Mouse (Mus musculus) intestine, embryonic 16.5 days (tissue): ENCODE data around the gene Gm28035. TPM values are rescaled to one million over a fixed set of nuclear protein-coding genes. Genes with fewer than 3 reads are reported as not detected.

ENCODE experiments used
- ATAC-seq: fragments of 200-750 bp; cut with Nextera tagmentation; 2 replicates; pipeline ENCODE4 v1.8.0; 2017; ENCODE audit warnings: moderate TSS enrichment, moderate library complexity
- H3K27ac ChIP-seq: fragments of 300-500 bp; sonication (generic); 2 replicates; pipeline ENCODE4 v1.5.1; 2014; ENCODE audit warnings: mild to moderate bottlenecking, low read length
- H3K27me3 ChIP-seq: fragments of 300-500 bp; sonication (generic); replicated peaks from 2 replicates; pipeline ENCODE4 v1.6.1; 2014; ENCODE audit warnings: low read length, control low read depth, mixed read lengths; ENCODE audit not compliant: control insufficient read depth, insufficient read depth
- H3K36me3 ChIP-seq: fragments of 300-500 bp; sonication (generic); 2 replicates; pipeline ENCODE4 v1.6.1; 2014; ENCODE audit warnings: low read length, control low read depth; ENCODE audit not compliant: control insufficient read depth, insufficient read depth
- H3K4me1 ChIP-seq: fragments of 300-500 bp; sonication (generic); 2 replicates; pipeline ENCODE4 v1.6.1; 2014; ENCODE audit warnings: low read length, control low read depth, mixed read lengths; ENCODE audit not compliant: control insufficient read depth, insufficient read depth
- H3K4me2 ChIP-seq: fragments of 300-500 bp; sonication (generic); 2 replicates; pipeline ENCODE4 v1.6.1; 2014; ENCODE audit warnings: low read depth, low read length, control low read depth
- H3K4me3 ChIP-seq: fragments of 300-500 bp; sonication (generic); 2 replicates; pipeline ENCODE4 v1.5.1; 2014; ENCODE audit warnings: mild to moderate bottlenecking, low read length
- H3K9ac ChIP-seq: fragments of 300-500 bp; sonication (generic); 2 replicates; pipeline ENCODE4 v1.6.1; 2014; ENCODE audit warnings: low read depth, low read length
- H3K9me3 ChIP-seq: fragments of 300-500 bp; sonication (generic); 2 replicates; pipeline ENCODE4 v1.6.1; 2016; ENCODE audit warnings: low read length, control low read depth; ENCODE audit not compliant: control insufficient read depth
- WGBS: fragments of 180-500 bp; shearing (Covaris S2); extraction: QIAGEN DNeasy Blood & Tissue Kit; methylation state at CpG from one replicate; pipeline ENCODE4 v1.1.7; 2014; 5-methylcytosine and 5-hydroxymethylcytosine counted together
- polyA plus RNA-seq: library from polyadenylated mRNA; unstranded; fragments of >200 nt; fragmentation: Nextera tagmentation; extraction: Ambion mirVana; gene quantifications from 2 replicates; pipeline ENCODE4 v1.2.1, GENCODE M21; 2015

The Gm28035 gene
- polyA plus RNA-seq, 1 experiment from 2014 or later: 0.11 TPM

DNA sequence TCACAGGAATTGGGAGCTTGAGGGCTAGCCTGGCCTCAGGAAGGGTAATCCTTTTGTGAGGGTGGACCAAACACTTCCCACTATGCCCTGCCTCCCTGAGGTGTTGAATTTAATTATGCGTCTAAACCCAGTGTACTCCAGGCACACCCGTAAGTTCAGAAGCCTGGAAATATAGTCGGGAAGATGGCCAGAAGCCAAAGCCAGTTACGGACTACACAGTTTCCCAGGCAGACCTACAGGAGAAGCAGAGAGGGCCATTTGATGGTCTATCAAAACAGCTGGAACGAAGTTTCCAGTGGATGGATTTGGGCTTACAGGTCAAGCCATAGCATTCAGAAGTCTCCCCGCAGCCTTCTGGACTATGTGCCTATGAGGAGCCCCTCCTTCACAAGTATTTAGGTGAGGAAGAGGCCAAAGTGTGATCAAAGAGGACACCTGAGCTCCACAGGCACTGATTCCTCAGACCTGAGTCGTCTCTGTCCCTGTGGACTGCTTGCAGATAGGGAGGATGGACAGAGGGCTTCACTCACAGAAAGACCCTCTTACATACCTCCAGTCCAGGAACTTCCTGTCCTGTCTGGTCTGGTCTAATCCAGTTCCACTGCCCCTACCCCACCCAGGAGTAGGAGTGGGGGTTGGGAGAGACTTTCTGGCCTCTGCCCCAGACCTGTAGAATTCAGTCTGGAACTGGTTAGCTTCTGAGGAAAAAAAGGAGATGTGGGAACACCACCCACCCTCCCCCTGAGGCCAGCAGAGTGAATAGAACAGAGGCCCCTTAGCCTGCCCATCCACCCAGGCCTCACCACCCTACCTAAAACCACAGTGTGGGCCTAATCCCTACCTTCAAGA is 24.5 kb downstream of the Gm28035 start:
- ATAC-seq: no peak
- 59% methylated on average over 7 of the region's 7 CpGs for WGBS
- peak overlapping the region; percentile 92 for H3K27ac ChIP-seq
- H3K9me3 ChIP-seq: no peaks in the 10 kb centered on the region
- no peak overlapping the region for H3K4me3 ChIP-seq
- H3K36me3 ChIP-seq: peaks cover 7% of the 10 kb centered on the region; the same call in 1 of the 2 replicates
- no peaks in the 10 kb centered on the region for H3K27me3 ChIP-seq
- peaks cover 34% of the 10 kb centered on the region for H3K4me1 ChIP-seq
- 0 out of 2 replicates have a peak overlapping the region, but pooled peaks have one; percentile 48 for H3K9ac ChIP-seq
- H3K4me2 ChIP-seq: no peak overlapping the region

DNA sequence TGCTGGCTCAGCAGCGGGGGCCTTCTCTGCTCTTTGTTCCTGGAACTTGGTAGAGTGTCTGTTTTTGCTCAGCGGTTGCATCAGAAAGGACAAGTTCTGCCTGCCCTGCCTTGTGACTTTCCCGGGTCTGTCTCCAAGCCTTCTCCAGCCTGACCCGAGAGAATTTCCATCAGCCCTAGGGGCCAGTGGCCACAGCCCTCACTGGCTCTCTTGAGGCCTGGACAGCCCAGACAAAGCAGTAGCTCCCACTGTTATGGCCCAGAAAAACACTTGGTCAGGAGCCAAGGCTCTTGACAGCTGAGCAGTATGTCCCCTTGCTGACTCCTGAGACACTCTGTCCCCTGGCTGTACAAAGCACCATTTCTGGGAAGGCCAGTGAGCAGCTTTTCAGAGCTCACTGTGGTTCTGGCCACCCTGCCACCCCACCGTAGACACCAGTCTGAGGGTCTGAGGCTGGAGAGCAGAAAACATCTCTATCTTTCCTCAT is 25.4 kb downstream of the Gm28035 start, which contains the start of gene Phyhd1:
Gene Phyhd1 (plus strand): TSS at position 437 of the 487 bp plus-strand sequence.
- Histone ChIP-seq H3K27me3 (no peaks in the 10 kb centered on the region), H3K27ac (peak within 1 kb of the TSS; percentile 92), H3K4me2 (peak within 1 kb of the TSS; percentile 34), H3K4me3 (peak within 1 kb of the TSS; percentile 23), H3K4me1 (peaks cover 37% of the 10 kb centered on the region), H3K9me3 (no peaks in the 10 kb centered on the region), H3K9ac (peak within 1 kb of the TSS; percentile 50), H3K36me3 (peaks cover 7% of the 10 kb centered on the region; the same call in 1 of the 2 replicates)
- ATAC-seq: peak; percentile 32; the same call in 1 of the 2 replicates
- 47% methylated on average over 5 of the region's 5 CpGs for WGBS

DNA sequence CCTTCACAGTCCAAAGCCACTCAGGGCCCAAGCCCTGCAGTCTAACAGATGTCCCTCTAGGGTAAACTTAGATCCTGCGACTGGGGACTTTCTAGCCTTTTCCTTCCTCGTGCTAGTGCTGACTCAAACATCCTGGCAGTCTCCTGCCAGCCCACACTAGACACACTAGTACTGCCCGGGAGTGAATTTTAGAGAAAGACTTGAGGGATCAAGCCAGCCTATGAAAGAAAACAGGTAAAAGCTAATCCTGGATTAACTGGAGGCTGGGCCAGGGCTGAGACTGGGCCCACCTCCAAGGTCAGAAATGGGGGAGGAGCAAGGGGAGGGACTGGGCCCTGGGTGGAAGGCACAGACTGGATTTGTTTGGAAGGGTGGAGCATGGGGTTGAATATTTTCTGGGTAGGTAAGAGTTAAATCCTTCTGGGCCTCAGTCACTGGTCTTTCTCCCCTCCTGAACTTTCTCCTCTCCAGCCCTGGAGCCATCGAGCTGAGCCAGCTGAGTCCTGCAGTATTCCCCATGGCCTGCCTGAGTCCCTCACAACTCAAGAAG is 26.1 kb downstream of the Gm28035 start:
- peak; percentile 82 for ATAC-seq
- H3K27ac ChIP-seq: peak overlapping the region; percentile 92
- peak overlapping the region; percentile 23 for H3K4me3 ChIP-seq
- peak overlapping the region; percentile 50 for H3K9ac ChIP-seq
- H3K4me2 ChIP-seq: peak overlapping the region; percentile 34
- H3K9me3 ChIP-seq: no peaks in the 10 kb centered on the region
- H3K4me1 ChIP-seq: peaks cover 37% of the 10 kb centered on the region
- no peaks in the 10 kb centered on the region for H3K27me3 ChIP-seq
- WGBS: 14% methylated on average over 4 of the region's 4 CpGs
- peaks cover 7% of the 10 kb centered on the region; the same call in 1 of the 2 replicates for H3K36me3 ChIP-seq

DNA sequence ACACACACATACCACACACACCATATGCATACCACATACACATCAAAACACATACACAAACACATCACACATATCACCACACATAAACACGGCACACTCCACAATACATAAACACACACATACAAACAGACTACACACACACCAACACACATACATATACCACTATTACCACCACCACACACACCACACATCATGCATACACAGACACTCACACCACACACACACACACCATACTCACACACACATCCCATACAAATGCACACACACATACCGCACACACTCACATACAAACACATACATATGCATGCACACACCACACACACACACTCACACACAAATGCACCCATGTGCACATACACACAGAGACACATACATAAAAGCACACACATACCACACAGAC is 27.1 kb downstream of the Gm28035 start:
- H3K27me3 ChIP-seq: no peaks in the 10 kb centered on the region
- no peak overlapping the region for H3K4me3 ChIP-seq
- no peak overlapping the region for H3K9ac ChIP-seq
- ATAC-seq: no peak
- H3K4me1 ChIP-seq: peaks cover 37% of the 10 kb centered on the region
- H3K27ac ChIP-seq: no peak overlapping the region
- WGBS: 92% methylated on average over 2 of the region's 2 CpGs
- peak overlapping the region; percentile 34 for H3K4me2 ChIP-seq
- no peaks in the 10 kb centered on the region for H3K9me3 ChIP-seq
- H3K36me3 ChIP-seq: peaks cover 7% of the 10 kb centered on the region; the same call in 1 of the 2 replicates

DNA sequence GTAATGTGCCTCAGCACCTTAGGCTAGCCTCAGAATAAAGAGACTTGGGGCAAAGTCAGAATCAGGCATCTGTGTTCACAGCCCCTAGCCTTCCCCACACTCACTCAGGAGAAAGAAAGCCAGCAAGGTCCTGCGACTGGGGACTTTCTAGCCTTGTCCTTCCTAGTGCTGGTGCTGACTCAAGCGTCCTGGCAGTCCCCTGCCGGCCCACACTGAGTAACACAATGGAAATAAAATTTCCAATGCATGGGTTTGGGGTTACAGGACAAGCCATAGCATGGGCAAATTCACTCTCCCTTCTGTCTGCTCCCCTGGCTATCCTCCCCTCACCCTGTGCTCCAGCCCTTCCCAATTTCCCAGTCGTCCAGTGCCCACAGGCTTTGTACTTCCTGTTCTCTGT is 28.0 kb downstream of the Gm28035 start:
- H3K4me2 ChIP-seq: no peak overlapping the region
- no peaks in the 10 kb centered on the region for H3K9me3 ChIP-seq
- no peak overlapping the region for H3K9ac ChIP-seq
- no peak for ATAC-seq
- H3K27me3 ChIP-seq: no peaks in the 10 kb centered on the region
- 57% methylated on average over 4 of the region's 4 CpGs for WGBS
- no peak overlapping the region for H3K27ac ChIP-seq
- no peak overlapping the region for H3K4me3 ChIP-seq
- peaks cover 4% of the 10 kb centered on the region; the same call in 1 of the 2 replicates for H3K36me3 ChIP-seq
- H3K4me1 ChIP-seq: peaks cover 34% of the 10 kb centered on the region

DNA sequence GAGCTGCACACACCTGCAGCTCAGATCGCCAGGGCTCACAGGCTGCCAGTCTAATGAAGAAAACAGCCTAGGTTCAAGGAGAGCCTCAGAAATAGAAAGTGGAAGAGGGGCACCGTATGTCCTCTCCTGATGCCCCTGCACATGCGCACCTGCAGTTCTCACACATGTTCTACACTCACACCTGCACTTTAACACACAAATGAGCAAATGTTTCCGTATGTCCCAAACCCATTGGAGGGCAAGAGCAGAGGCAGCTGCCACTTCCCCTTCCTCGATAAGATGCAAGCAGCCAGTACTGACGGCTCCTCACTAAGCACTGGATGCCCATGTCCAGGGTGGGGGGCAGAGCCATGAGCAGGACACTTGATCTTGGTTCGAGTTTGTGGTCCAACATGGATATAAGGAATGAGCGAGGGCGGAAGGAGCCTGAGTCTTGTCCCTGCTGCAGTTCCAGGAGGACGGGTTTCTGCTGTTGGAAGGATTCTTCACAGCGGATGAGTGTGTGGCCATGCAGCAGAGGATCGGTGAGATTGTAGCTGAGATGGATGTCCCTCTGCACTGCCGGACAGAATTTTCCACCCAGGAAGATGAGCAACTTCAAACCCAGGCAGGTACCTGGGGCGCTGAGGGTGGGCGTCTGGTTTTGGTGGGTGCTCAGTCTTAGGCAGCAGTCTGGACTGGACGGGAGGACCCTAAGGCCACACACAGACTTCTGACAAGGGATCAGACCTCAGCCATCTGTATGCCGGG is 29.0 kb downstream of the Gm28035 start:
- H3K4me3 ChIP-seq: no peak overlapping the region
- no peak overlapping the region for H3K4me2 ChIP-seq
- H3K27me3 ChIP-seq: no peaks in the 10 kb centered on the region
- no peak overlapping the region for H3K9ac ChIP-seq
- H3K27ac ChIP-seq: peak overlapping the region; percentile 77
- no peak for ATAC-seq
- H3K4me1 ChIP-seq: peaks cover 34% of the 10 kb centered on the region
- no peaks in the 10 kb centered on the region for H3K9me3 ChIP-seq
- 85% methylated on average over 17 of the region's 17 CpGs for whole genome bisulfite sequencing
- H3K36me3 ChIP-seq: no peaks in the 10 kb centered on the region

DNA sequence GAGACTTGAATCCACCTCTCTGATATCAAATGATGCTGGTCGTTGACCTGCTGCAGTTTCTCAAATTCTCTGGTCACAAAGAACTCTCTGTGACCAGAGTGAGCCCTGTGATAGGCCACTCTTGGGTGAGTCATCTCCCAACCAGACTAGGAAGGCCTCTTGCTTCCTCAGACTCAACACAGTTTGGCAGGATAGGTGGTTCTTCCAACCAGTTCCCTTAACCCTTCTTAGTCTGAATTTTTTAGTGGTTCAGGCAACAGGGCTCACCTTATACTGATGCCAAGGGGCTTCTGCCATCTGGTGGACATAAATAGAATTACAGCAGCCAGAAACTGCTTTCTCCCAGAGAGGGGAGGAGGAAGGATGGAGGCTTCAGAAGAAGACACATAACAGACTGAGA is 29.8 kb downstream of the Gm28035 start:
- peak; percentile 83 for ATAC-seq
- Histone ChIP-seq H3K36me3 (no peaks in the 10 kb centered on the region), H3K27me3 (no peaks in the 10 kb centered on the region), H3K27ac (peak overlapping the region; percentile 77), H3K4me1 (peaks cover 29% of the 10 kb centered on the region), H3K9ac (no peak overlapping the region), H3K9me3 (no peaks in the 10 kb centered on the region), H3K4me3 (no peak overlapping the region), H3K4me2 (no peak overlapping the region)
- 15% methylated on average over 1 of the region's 1 CpGs for WGBS

DNA sequence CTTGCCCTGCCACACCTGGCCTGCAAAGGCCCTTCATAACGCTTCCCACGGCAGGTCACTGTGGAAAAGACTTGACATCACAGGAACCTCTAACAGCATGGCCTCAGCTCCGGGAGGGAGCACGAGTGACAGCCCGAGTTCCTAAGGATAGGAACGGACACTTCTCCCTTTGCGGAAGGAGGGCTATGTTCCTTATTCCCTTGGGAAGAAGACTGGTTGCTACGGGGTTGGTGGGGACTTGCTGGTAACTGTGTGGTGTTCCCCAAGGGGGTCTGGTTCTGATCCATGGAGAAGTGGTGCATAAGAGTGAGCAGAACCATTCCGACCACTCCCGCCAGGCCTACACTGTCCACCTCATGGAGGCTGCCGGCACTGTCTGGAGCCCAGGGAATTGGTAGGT is 40.4 kb downstream of the Gm28035 start, which contains the start of gene Gm28038:
Gene Gm28038 (plus strand): TSS at position 301 of the 400 bp plus-strand sequence.
- Histone ChIP-seq H3K9ac (0 out of 2 replicates have a peak within 1 kb of the TSS, but pooled peaks have one; percentile 8), H3K36me3 (no peaks in the 10 kb centered on the region), H3K4me3 (no peak within 1 kb of the TSS), H3K9me3 (no peaks in the 10 kb centered on the region), H3K27me3 (no peaks in the 10 kb centered on the region), H3K27ac (no peak within 1 kb of the TSS), H3K4me2 (no peak within 1 kb of the TSS), H3K4me1 (peaks cover 8% of the 10 kb centered on the region)
- no peak for ATAC-seq
- 89% methylated on average over 11 of the region's 11 CpGs for WGBS

DNA sequence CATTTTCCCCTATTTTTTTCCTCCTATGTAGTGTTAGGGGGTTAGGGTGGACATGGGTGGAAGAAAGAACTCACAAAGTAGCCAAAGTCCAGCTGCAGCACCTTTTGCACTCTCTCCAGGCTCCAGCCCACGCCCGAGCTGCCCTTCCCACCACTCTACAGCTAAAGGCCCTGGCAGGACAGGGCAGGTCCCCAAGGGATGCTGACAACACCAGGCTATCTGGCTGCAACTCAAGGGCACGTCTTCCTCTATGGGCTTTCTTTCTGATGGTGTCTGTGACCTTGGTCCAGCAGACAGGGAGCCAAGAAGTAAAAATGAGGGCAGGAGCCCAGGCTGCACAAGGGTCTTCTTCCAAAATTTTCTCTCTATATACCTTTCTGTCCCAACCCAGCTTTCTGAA is 41.3 kb downstream of the Gm28035 start:
- 70% methylated on average over 3 of the region's 3 CpGs for whole genome bisulfite sequencing
- no peak for ATAC-seq

More for the DNA sequence above, 41.3 kb downstream of the Gm28035 start:
- Histone ChIP-seq H3K4me2 (no peak overlapping the region), H3K4me3 (no peak overlapping the region), H3K27ac (no peak overlapping the region), H3K9me3 (no peaks in the 10 kb centered on the region), H3K4me1 (peaks cover 8% of the 10 kb centered on the region), H3K27me3 (no peaks in the 10 kb centered on the region), H3K36me3 (no peaks in the 10 kb centered on the region), H3K9ac (no peak overlapping the region)
